Mouse (Mus musculus) gastrocnemius, postnatal 10 days (tissue): ENCODE data around the gene Acin1. TPM values are rescaled to one million over a fixed set of nuclear protein-coding genes. Genes with fewer than 3 reads are reported as not detected.
A peak's percentile ranks its signal among the peaks of the same experiment; 100 is the strongest.

ENCODE experiments used
- DNase-seq: peaks from one replicate; pipeline ENCODE4 v3.0.0; 2021; ENCODE audit warnings: mixed read lengths
- total RNA-seq, 2 experiments: library from RNA; stranded (reverse); gene quantifications; 2 replicates each; pipeline ENCODE4 v1.2.3; 2021

The Acin1 gene
- total RNA-seq, 2 experiments from 2014 or later, result 90.7 to 110 TPM

GRCm38 (mm10) chr14:54698733-54699132 is 12.0 kb upstream of the Acin1 start, which contains the start of gene Gm29776:
Gene Gm29776, minus strand, starts transcription at chr14:54698833.
- no peak for DNase-seq

- DNase-seq, result no peak
These were observed 10.0 kb upstream of the Acin1 start for GRCm38 (mm10) chr14:54696752-54697151.

GRCm38 (mm10) chr14:54695042-54695441 is 8.3 kb upstream of the Acin1 start:
- DNase-seq, result no peak

- DNase-seq, result no peak
These were observed 520 bp upstream of the Acin1 start for GRCm38 (mm10) chr14:54687251-54687650.

GRCm38 (mm10) chr14:54686063-54686521 is 639 bp downstream of the Acin1 start, which contains the start of gene 1700123O20Rik:
Gene 1700123O20Rik, plus strand, starts transcription at chr14:54686216.
- no peak for DNase-seq

GRCm38 (mm10) chr14:54685471-54685870 is 1.3 kb downstream of the Acin1 start:
- no peak for DNase-seq

- DNase-seq, result no peak
These were observed 4.3 kb downstream of the Acin1 start for GRCm38 (mm10) chr14:54682396-54682795.

- no peak for DNase-seq
These were observed 8.0 kb downstream of the Acin1 start for GRCm38 (mm10) chr14:54678657-54679304.

- DNase-seq, result no peak
These were observed 10.4 kb downstream of the Acin1 start for GRCm38 (mm10) chr14:54676290-54676689.

GRCm38 (mm10) chr14:54674317-54674716 is 12.4 kb downstream of the Acin1 start:
- no peak for DNase-seq

- peak; percentile 26 for DNase-seq
These were observed 17.4 kb downstream of the Acin1 start for GRCm38 (mm10) chr14:54669381-54669780.

GRCm38 (mm10) chr14:54664477-54665222 is 22.1 kb downstream of the Acin1 start:
- DNase-seq, result no peak

- DNase-seq, result no peak
These were observed 26.7 kb downstream of the Acin1 start for GRCm38 (mm10) chr14:54660009-54660408.

GRCm38 (mm10) chr14:54653496-54653895 is 33.2 kb downstream of the Acin1 start:
- peak; percentile 74 for DNase-seq

GRCm38 (mm10) chr14:54652787-54653186 is 33.9 kb downstream of the Acin1 start:
- no peak for DNase-seq

- DNase-seq, result no peak
These were observed 35.2 kb downstream of the Acin1 start for GRCm38 (mm10) chr14:54651556-54651955.

GRCm38 (mm10) chr14:54650621-54651454 is 35.9 kb downstream of the Acin1 start:
- DNase-seq, result peak; percentile 82

- DNase-seq, result no peak
These were observed 38.8 kb downstream of the Acin1 start for GRCm38 (mm10) chr14:54647900-54648299.

- no peak for DNase-seq
These were observed 39.7 kb downstream of the Acin1 start for GRCm38 (mm10) chr14:54646898-54647636.

GRCm38 (mm10) chr14:54646455-54646854 is 40.3 kb downstream of the Acin1 start:
- no peak for DNase-seq

- DNase-seq, result no peak
These were observed 42.4 kb downstream of the Acin1 start for GRCm38 (mm10) chr14:54644294-54644693.

GRCm38 (mm10) chr14:54643011-54643410 is 43.7 kb downstream of the Acin1 start:
- no peak for DNase-seq
